Mouse (Mus musculus): ENCODE data around the gene Gm26965.
"Not testable (repeated sequence)": the region's sequence is repeated elsewhere in the genome, so short reads cannot be mapped to it uniquely, and the experiment has no call there.

The Gm26965 gene

GRCm38 (mm10) chr13:67525753-67526410, at the start of gene Gm26965, which contains the start of gene Zfp87:
Gm26965 (minus strand) TSS chr13:67526151.
Zfp87 (minus strand) TSS chr13:67526177.
- DNase-seq (ENCODE audit: low spot score in 2 of 2), result peak; percentile 85 to 92

GRCm38 (mm10) chr13:67572591-67573189, 46.7 kb upstream of the Gm26965 start:
- no peak for DNase-seq (ENCODE audit: low spot score in 2 of 2)

GRCm38 (mm10) chr13:67553730-67554129, 27.8 kb upstream of the Gm26965 start, which contains the start of gene Zfp748:
Zfp748 (minus strand) TSS chr13:67553830.
- no peak for DNase-seq (ENCODE audit: low spot score in 2 of 2)

GRCm38 (mm10) chr13:67552505-67553346, 26.8 kb upstream of the Gm26965 start:
- peak; percentile 74 to 85 for DNase-seq (ENCODE audit: low spot score in 2 of 2)

GRCm38 (mm10) chr13:67545941-67546340, 20.0 kb upstream of the Gm26965 start:
- DNase-seq (ENCODE audit: low spot score in 2 of 2), result no peak

GRCm38 (mm10) chr13:67527049-67527730, 1.2 kb upstream of the Gm26965 start:
- DNase-seq (ENCODE audit: low spot score in 2 of 2), result no peak

GRCm38 (mm10) chr13:67500908-67501307, 25.0 kb downstream of the Gm26965 start:
- no peak for DNase-seq (ENCODE audit: low spot score in 2 of 2)

- DNase-seq (ENCODE audit: low spot score in 2 of 2), result peak; percentile 70 to 81
Measured at GRCm38 (mm10) chr13:67500084-67500719, 25.7 kb downstream of the Gm26965 start, which contains the start of gene Zfp58. Zfp58 (minus strand) TSS chr13:67500555.

- DNase-seq (ENCODE audit: low spot score in 2 of 2), result no peak
Measured at GRCm38 (mm10) chr13:67495631-67496030, 30.3 kb downstream of the Gm26965 start.

- no peak for DNase-seq (ENCODE audit: low spot score in 2 of 2)
Measured at GRCm38 (mm10) chr13:67484424-67484811, 41.5 kb downstream of the Gm26965 start.

- peak; percentile 71 to 83 for DNase-seq (ENCODE audit: low spot score in 2 of 2)
Measured at GRCm38 (mm10) chr13:67483625-67484423, 42.1 kb downstream of the Gm26965 start, which contains the start of gene Zfp874b. Zfp874b (minus strand) TSS chr13:67484258.

GRCm38 (mm10) chr13:67481528-67481927, 44.4 kb downstream of the Gm26965 start:
- DNase-seq (ENCODE audit: low spot score in 2 of 2), result no peak

GRCm38 (mm10) chr13:67469274-67469673, 56.7 kb downstream of the Gm26965 start:
- DNase-seq (ENCODE audit: low spot score in 2 of 2), result no peak

- DNase-seq (ENCODE audit: low spot score in 2 of 2), result not testable (repeated sequence)
Measured at GRCm38 (mm10) chr13:67463506-67464185, 62.3 kb downstream of the Gm26965 start.

GRCm38 (mm10) chr13:67452021-67452309, 74.0 kb downstream of the Gm26965 start:
- no peak for DNase-seq (ENCODE audit: low spot score in 2 of 2)

- DNase-seq (ENCODE audit: low spot score in 2 of 2), result peak; percentile 74 to 83
Measured at GRCm38 (mm10) chr13:67451172-67452020, 74.6 kb downstream of the Gm26965 start, which contains the start of gene Zfp874a. Zfp874a (minus strand) TSS chr13:67451624.
